Mouse (Mus musculus): Measurements from ENCODE around the gene Arhgap1.

DNA sequence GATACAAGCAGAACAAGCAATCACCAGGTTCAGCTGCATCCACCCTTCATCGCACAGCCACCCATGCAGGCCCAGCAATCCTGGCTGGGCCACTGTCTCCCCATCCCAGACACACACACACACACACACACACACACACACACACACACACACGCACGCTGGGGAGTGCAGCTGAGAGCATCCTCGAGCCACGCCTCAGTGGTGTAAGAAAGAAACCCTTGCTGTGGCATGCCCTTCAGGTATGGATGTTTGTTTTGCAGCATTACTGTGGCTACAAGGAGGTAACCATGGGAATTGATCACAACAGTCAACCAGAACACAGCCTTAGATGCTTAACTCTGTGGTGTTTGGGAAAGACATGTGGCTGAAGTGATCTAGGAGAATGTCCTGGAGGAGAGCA, 17.3 kb upstream of the Arhgap1 start:
- TF ChIP-seq POLR2AphosphoS2 (IDR thresholded peaks at IDR 0.05; ENCODE audit: insufficient read length, low read depth) (no peak), MAX (IDR thresholded peaks at IDR 0.05; ENCODE audit: low read depth) (no peak), E2F4 (IDR thresholded peaks at IDR 0.05; ENCODE audit: insufficient read depth) (no peak), POLR2A (IDR thresholded peaks at IDR 0.05; ENCODE audit: insufficient read length, low read depth) (no peak)
